Mouse (Mus musculus) thymus, adult 2 months (tissue): ENCODE results near the gene Fkbp15.

ENCODE experiments used
- CTCF ChIP-seq: fragments of 200-500 bp; IDR thresholded peaks from 2 replicates; pipeline ENCODE4 v1.5.1; 2012; ENCODE audit warnings: mild to moderate bottlenecking, control low read depth, low read length, moderate library complexity, borderline replicate concordance; ENCODE audit not compliant: control insufficient read depth, poor library complexity, insufficient read depth; ENCODE audit errors: extremely low read depth
- POLR2A ChIP-seq: fragments of 200-500 bp; IDR thresholded peaks from 2 replicates; pipeline ENCODE4 v1.6.1; 2012; ENCODE audit warnings: mild to moderate bottlenecking, low read length, control low read depth, moderate library complexity; ENCODE audit not compliant: control insufficient read depth, poor library complexity, insufficient read depth; ENCODE audit errors: extremely low read depth

- no peak for TF ChIP-seq CTCF
- no peak for TF ChIP-seq POLR2A
Observed at GRCm38 (mm10) chr4:62406133-62406532, 45.8 kb upstream of the Fkbp15 start.
